Mouse (Mus musculus) hindbrain, embryonic 15.5 days (tissue): ENCODE results near the gene Gm37240. TPM values are rescaled to one million over a fixed set of nuclear protein-coding genes. Genes with fewer than 3 reads are reported as not detected.

Source experiments
- ATAC-seq: fragments of 200-750 bp; cut with Nextera tagmentation; 2 replicates; pipeline ENCODE4 v1.8.0; 2017; ENCODE audit warnings: low read depth, moderate number of reproducible peaks, moderate TSS enrichment; ENCODE audit not compliant: low FRiP score
- H3K27ac ChIP-seq: fragments of 300-500 bp; sonication (generic); replicated peaks from 2 replicates; pipeline ENCODE4 v1.5.1; 2015; ENCODE audit warnings: mild to moderate bottlenecking, inconsistent platforms
- H3K27me3 ChIP-seq: fragments of 300-500 bp; sonication (generic); 2 replicates; pipeline ENCODE4 v1.6.1; 2015; ENCODE audit warnings: control low read depth, inconsistent platforms
- H3K36me3 ChIP-seq: fragments of 300-500 bp; sonication (generic); 2 replicates; pipeline ENCODE4 v1.6.1; 2015; ENCODE audit warnings: control low read depth, inconsistent platforms
- H3K4me1 ChIP-seq: fragments of 300-500 bp; sonication (generic); replicated peaks from 2 replicates; pipeline ENCODE4 v1.6.1; 2015; ENCODE audit warnings: control low read depth, inconsistent platforms
- H3K4me2 ChIP-seq: fragments of 300-500 bp; sonication (generic); 2 replicates; pipeline ENCODE4 v1.6.1; 2015; ENCODE audit warnings: moderate library complexity, mild to moderate bottlenecking, inconsistent platforms
- H3K4me3 ChIP-seq: fragments of 300-500 bp; sonication (generic); 2 replicates; pipeline ENCODE4 v1.5.1; 2015; ENCODE audit warnings: mild to moderate bottlenecking, inconsistent platforms
- H3K9ac ChIP-seq: fragments of 300-500 bp; sonication (generic); 2 replicates; pipeline ENCODE4 v1.6.1; 2015; ENCODE audit warnings: inconsistent platforms
- H3K9me3 ChIP-seq: fragments of 300-500 bp; sonication (generic); 2 replicates; pipeline ENCODE4 v1.6.1; 2016; ENCODE audit warnings: control low read depth, inconsistent platforms
- WGBS: fragments of 180-500 bp; shearing (Covaris S2); methylation state at CpG from one replicate; pipeline ENCODE4 v1.1.7; 2015; 5-methylcytosine and 5-hydroxymethylcytosine counted together
- polyA plus RNA-seq: library from polyadenylated mRNA; unstranded; fragments of >200 nt; fragmentation: Nextera tagmentation; extraction: Ambion mirVana; gene quantifications from 2 replicates; pipeline ENCODE4 v1.2.1, GENCODE M21; 2015

Gene Gm37240
- polyA plus RNA-seq, 1 experiment from 2014 or later: 0.87 TPM

GRCm38 (mm10) chr3:85162430-85162829 lies 724.9 kb downstream of the Gm37240 start:
- Histone ChIP-seq H3K36me3 (no peaks in the 10 kb centered on the region), H3K9ac (no peak overlapping the region), H3K27me3 (no peaks in the 10 kb centered on the region), H3K27ac (no peak overlapping the region), H3K9me3 (no peaks in the 10 kb centered on the region), H3K4me3 (no peak overlapping the region), H3K4me2 (no peak overlapping the region), H3K4me1 (no peaks in the 10 kb centered on the region)
- no peak for ATAC-seq
- 91% methylated on average over 3 of the region's 3 CpGs for WGBS

GRCm38 (mm10) chr3:85160816-85161215 lies 726.5 kb downstream of the Gm37240 start:
- Histone ChIP-seq H3K9me3 (no peaks in the 10 kb centered on the region), H3K4me2 (no peak overlapping the region)
- 82% methylated on average over 10 of the region's 10 CpGs for WGBS

GRCm38 (mm10) chr3:85159631-85160030 lies 727.7 kb downstream of the Gm37240 start:
- Histone ChIP-seq H3K9me3 (no peaks in the 10 kb centered on the region), H3K27ac (no peak overlapping the region), H3K4me3 (no peak overlapping the region), H3K4me2 (no peak overlapping the region), H3K36me3 (no peaks in the 10 kb centered on the region), H3K4me1 (no peaks in the 10 kb centered on the region), H3K9ac (no peak overlapping the region), H3K27me3 (no peaks in the 10 kb centered on the region)
- 77% methylated on average over 6 of the region's 6 CpGs for WGBS
- ATAC-seq: no peak

More at GRCm38 (mm10) chr3:85160816-85161215, 726.5 kb downstream of the Gm37240 start:
- no peak overlapping the region for H3K27ac ChIP-seq
- H3K9ac ChIP-seq: no peak overlapping the region
- H3K4me3 ChIP-seq: no peak overlapping the region
- H3K36me3 ChIP-seq: no peaks in the 10 kb centered on the region
- no peak for ATAC-seq
- H3K4me1 ChIP-seq: no peaks in the 10 kb centered on the region
- H3K27me3 ChIP-seq: no peaks in the 10 kb centered on the region

GRCm38 (mm10) chr3:85148816-85149215 lies 738.5 kb downstream of the Gm37240 start:
- H3K4me1 ChIP-seq: no peaks in the 10 kb centered on the region
- H3K9ac ChIP-seq: no peak overlapping the region
- 77% methylated on average over 4 of the region's 4 CpGs for WGBS
- no peak overlapping the region for H3K27ac ChIP-seq
- no peaks in the 10 kb centered on the region for H3K27me3 ChIP-seq
- ATAC-seq: no peak
- H3K36me3 ChIP-seq: no peaks in the 10 kb centered on the region
- no peak overlapping the region for H3K4me2 ChIP-seq
- H3K9me3 ChIP-seq: no peaks in the 10 kb centered on the region
- H3K4me3 ChIP-seq: no peak overlapping the region

- no peak overlapping the region for H3K4me3 ChIP-seq
- no peak for ATAC-seq
These were observed 739.2 kb downstream of the Gm37240 start for GRCm38 (mm10) chr3:85148038-85148550.

GRCm38 (mm10) chr3:85145568-85145967 lies 741.8 kb downstream of the Gm37240 start:
- no peak overlapping the region for H3K9ac ChIP-seq
- no peak overlapping the region for H3K4me2 ChIP-seq
- H3K27me3 ChIP-seq: no peaks in the 10 kb centered on the region
- ATAC-seq: no peak
- no peaks in the 10 kb centered on the region for H3K4me1 ChIP-seq
- no peaks in the 10 kb centered on the region for H3K36me3 ChIP-seq
- no peak overlapping the region for H3K27ac ChIP-seq
- H3K4me3 ChIP-seq: no peak overlapping the region
- no peaks in the 10 kb centered on the region for H3K9me3 ChIP-seq
- WGBS: 40% methylated on average over 7 of the region's 7 CpGs

More at GRCm38 (mm10) chr3:85148038-85148550, 739.2 kb downstream of the Gm37240 start:
- no peaks in the 10 kb centered on the region for H3K9me3 ChIP-seq
- WGBS: 86% methylated on average over 6 of the region's 6 CpGs
- no peaks in the 10 kb centered on the region for H3K4me1 ChIP-seq
- H3K27me3 ChIP-seq: no peaks in the 10 kb centered on the region
- no peak overlapping the region for H3K4me2 ChIP-seq
- no peak overlapping the region for H3K27ac ChIP-seq
- H3K9ac ChIP-seq: no peak overlapping the region
- H3K36me3 ChIP-seq: no peaks in the 10 kb centered on the region

GRCm38 (mm10) chr3:85145076-85145475 lies 742.2 kb downstream of the Gm37240 start:
- no peak overlapping the region for H3K9ac ChIP-seq
- no peak for ATAC-seq
- 92% methylated on average over 4 of the region's 4 CpGs for WGBS
- H3K27me3 ChIP-seq: no peaks in the 10 kb centered on the region
- H3K4me2 ChIP-seq: no peak overlapping the region
- H3K4me1 ChIP-seq: no peaks in the 10 kb centered on the region
- no peak overlapping the region for H3K4me3 ChIP-seq
- H3K36me3 ChIP-seq: no peaks in the 10 kb centered on the region
- no peak overlapping the region for H3K27ac ChIP-seq
- H3K9me3 ChIP-seq: no peaks in the 10 kb centered on the region

GRCm38 (mm10) chr3:85144425-85144824 lies 742.9 kb downstream of the Gm37240 start:
- H3K36me3 ChIP-seq: no peaks in the 10 kb centered on the region
- H3K27ac ChIP-seq: no peak overlapping the region
- no peaks in the 10 kb centered on the region for H3K27me3 ChIP-seq
- ATAC-seq: no peak
- no peak overlapping the region for H3K4me3 ChIP-seq
- WGBS: 84% methylated on average over 3 of the region's 3 CpGs
- no peaks in the 10 kb centered on the region for H3K9me3 ChIP-seq
- H3K4me1 ChIP-seq: no peaks in the 10 kb centered on the region
- no peak overlapping the region for H3K4me2 ChIP-seq
- no peak overlapping the region for H3K9ac ChIP-seq

- no peaks in the 10 kb centered on the region for H3K4me1 ChIP-seq
- no peak overlapping the region for H3K9ac ChIP-seq
- no peaks in the 10 kb centered on the region for H3K36me3 ChIP-seq
- WGBS: 29% methylated on average over 7 of the region's 7 CpGs
- ATAC-seq: no peak
- H3K4me2 ChIP-seq: no peak overlapping the region
- no peak overlapping the region for H3K4me3 ChIP-seq
- no peak overlapping the region for H3K27ac ChIP-seq
- H3K27me3 ChIP-seq: no peaks in the 10 kb centered on the region
- no peaks in the 10 kb centered on the region for H3K9me3 ChIP-seq
These were observed 746.8 kb downstream of the Gm37240 start for GRCm38 (mm10) chr3:85140488-85140887.

GRCm38 (mm10) chr3:85138407-85138806 lies 748.9 kb downstream of the Gm37240 start:
- no peaks in the 10 kb centered on the region for H3K27me3 ChIP-seq
- 39% methylated on average over 2 of the region's 2 CpGs for WGBS
- no peaks in the 10 kb centered on the region for H3K9me3 ChIP-seq
- H3K4me2 ChIP-seq: no peak overlapping the region
- H3K4me3 ChIP-seq: no peak overlapping the region
- H3K9ac ChIP-seq: no peak overlapping the region
- H3K27ac ChIP-seq: no peak overlapping the region
- H3K36me3 ChIP-seq: no peaks in the 10 kb centered on the region
- no peaks in the 10 kb centered on the region for H3K4me1 ChIP-seq
- ATAC-seq: no peak

- H3K27me3 ChIP-seq: no peaks in the 10 kb centered on the region
- no peak overlapping the region for H3K27ac ChIP-seq
- H3K36me3 ChIP-seq: no peaks in the 10 kb centered on the region
- no peaks in the 10 kb centered on the region for H3K9me3 ChIP-seq
- H3K9ac ChIP-seq: no peak overlapping the region
- no peak overlapping the region for H3K4me3 ChIP-seq
- H3K4me2 ChIP-seq: no peak overlapping the region
- WGBS: 67% methylated on average over 4 of the region's 4 CpGs
- no peak for ATAC-seq
- H3K4me1 ChIP-seq: no peaks in the 10 kb centered on the region
These were observed 753.8 kb downstream of the Gm37240 start for GRCm38 (mm10) chr3:85133561-85133960.

GRCm38 (mm10) chr3:85131878-85132277 lies 755.4 kb downstream of the Gm37240 start:
- H3K27ac ChIP-seq: no peak overlapping the region
- WGBS: 83% methylated on average over 7 of the region's 7 CpGs
- no peak overlapping the region for H3K4me2 ChIP-seq
- no peaks in the 10 kb centered on the region for H3K4me1 ChIP-seq
- no peaks in the 10 kb centered on the region for H3K27me3 ChIP-seq
- no peaks in the 10 kb centered on the region for H3K9me3 ChIP-seq
- no peaks in the 10 kb centered on the region for H3K36me3 ChIP-seq
- no peak overlapping the region for H3K4me3 ChIP-seq
- no peak for ATAC-seq
- no peak overlapping the region for H3K9ac ChIP-seq

GRCm38 (mm10) chr3:85128546-85128945 lies 758.8 kb downstream of the Gm37240 start:
- no peaks in the 10 kb centered on the region for H3K27me3 ChIP-seq
- no peak overlapping the region for H3K4me2 ChIP-seq
- no peak overlapping the region for H3K4me3 ChIP-seq
- no peaks in the 10 kb centered on the region for H3K36me3 ChIP-seq
- ATAC-seq: no peak
- no peaks in the 10 kb centered on the region for H3K9me3 ChIP-seq
- H3K27ac ChIP-seq: no peak overlapping the region
- 90% methylated on average over 8 of the region's 8 CpGs for WGBS
- H3K4me1 ChIP-seq: no peaks in the 10 kb centered on the region
- H3K9ac ChIP-seq: no peak overlapping the region
